Mouse (Mus musculus) common myeloid progenitor, adult 5-6 weeks (primary cell): ENCODE results near the gene Tuba4a. TPM values are rescaled to one million over a fixed set of nuclear protein-coding genes. Genes with fewer than 3 reads are reported as not detected.

ENCODE experiments used
- ATAC-seq: replicated peaks from 2 replicates; pipeline ENCODE4 v1.8.0; 2016; ENCODE audit warnings: low read depth, mild to moderate bottlenecking, moderate TSS enrichment, inconsistent platforms; ENCODE audit not compliant: poor library complexity, severe bottlenecking
- total RNA-seq: library from RNA; stranded (forward); fragments of 200-1000, 187-1606 nt; gene quantifications from 2 replicates; pipeline ENCODE4 v1.2.3, GENCODE M21; 2017

Tuba4a gene
- total RNA-seq, 1 experiment from 2014 or later, result 186 TPM

DNA sequence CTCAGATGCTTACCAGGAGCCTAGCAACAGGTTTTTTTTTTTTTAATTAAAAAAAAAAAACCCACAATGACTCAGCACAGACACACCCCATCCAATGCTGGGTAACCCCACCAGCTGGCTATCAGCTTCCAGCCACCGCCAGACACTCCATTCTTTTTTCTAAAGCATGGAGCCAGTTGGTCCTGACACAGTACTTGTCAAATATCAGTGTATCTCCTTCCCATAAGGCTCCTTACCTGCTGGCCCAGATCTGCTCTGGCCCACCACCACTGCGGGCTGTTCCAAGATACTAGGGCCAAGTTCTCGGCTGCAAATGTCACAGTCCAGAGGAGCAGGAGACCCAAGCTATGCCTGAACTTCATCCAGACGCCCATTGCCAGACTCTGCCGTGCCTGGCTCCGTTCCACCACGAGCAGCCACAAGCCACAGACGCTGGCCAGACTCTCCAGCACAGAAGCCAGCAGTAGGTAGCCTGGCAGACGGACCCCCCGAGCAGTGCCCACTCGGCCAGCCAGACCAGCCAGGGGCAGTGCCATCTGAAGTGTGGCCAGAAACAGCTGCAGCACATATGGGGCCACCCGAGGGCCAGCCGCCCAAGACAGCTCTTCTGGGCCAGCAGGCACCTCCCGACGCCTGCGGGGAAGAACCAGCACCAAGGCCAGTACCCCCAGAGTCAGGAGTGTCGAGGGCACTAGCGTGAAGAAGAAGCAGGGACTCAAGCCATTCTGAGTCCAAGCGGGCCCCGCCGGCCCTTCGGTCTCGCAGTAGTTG is 40.1 kb downstream of the Tuba4a start:
- peak; percentile 59 for ATAC-seq

DNA sequence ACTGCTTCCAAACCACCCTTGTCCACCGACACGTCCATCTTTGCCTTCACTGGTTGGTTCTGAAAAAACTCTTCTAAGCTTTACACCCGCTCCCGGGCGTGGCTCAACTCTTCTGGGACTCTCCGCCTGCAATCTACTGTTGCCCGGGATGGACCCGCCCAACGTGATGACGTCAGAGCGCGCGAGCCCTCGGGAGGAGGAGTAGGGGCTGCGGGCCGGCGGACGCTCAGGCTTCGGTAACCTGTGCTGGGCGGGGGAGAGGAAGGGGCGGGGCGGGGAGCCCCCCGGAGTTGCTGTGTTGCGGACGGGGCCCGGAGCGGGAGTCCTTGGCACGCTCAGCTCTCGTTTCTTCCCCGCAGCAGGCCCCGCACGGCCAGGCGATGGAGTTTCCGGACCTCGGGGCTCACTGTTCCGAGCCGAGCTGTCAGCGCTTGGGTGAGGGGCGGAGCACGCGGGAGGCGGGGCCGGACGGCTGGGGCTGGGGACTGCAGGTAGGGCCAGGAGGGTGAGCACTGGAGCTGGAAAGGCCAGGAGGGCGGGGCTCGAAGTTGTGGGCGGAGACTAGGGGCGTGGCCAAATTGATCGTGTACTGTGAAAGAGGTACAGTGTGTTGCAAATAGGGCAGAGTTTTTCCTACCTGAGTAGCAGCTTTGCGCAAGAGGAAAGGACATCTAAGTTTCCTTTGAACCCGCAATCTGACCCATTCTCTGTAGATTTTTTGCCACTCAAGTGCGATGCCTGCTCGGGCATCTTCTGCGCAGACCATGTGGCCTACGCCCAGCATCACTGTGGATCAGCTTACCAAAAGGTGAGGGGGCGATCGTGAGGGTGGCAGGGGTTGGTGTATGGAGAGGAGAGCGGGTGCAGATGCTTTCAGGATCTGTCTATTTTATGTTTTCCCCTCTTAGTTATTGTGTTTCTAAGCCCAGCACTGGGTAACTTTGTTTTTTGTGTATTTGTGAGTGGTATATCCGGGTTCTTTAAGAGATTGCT is 50.9 kb downstream of the Tuba4a start, which contains the start of gene Zfand2b:
TSS of gene Zfand2b (plus strand) at position 175 of the 993 bp plus-strand sequence.
- peak; percentile 94 for ATAC-seq

GRCm38 (mm10) chr1:75168093-75168471 is 51.6 kb downstream of the Tuba4a start:
- no peak for ATAC-seq

Other genes starting within 250 kb of the Tuba4a start
- 2.7 and 6.6 TPM in 2 replicates for gene Nhej1, start 94.7 kb downstream of the Tuba4a start, total RNA-seq
- gene Slc23a3, start 86.0 kb downstream of the Tuba4a start, total RNA-seq, result not detected in 2 replicates
- 37.0 and 38.3 TPM in 2 replicates for gene Cnppd1, start 77.2 kb downstream of the Tuba4a start, total RNA-seq
- gene Retreg2, start 77.1 kb downstream of the Tuba4a start, total RNA-seq, result 45.8 and 60.1 TPM in 2 replicates
- 12.7 and 21.8 TPM in 2 replicates for gene Zfand2b, start 51.2 kb downstream of the Tuba4a start, total RNA-seq
- 17.8 and 22.9 TPM in 2 replicates for gene Abcb6, start 39.5 kb downstream of the Tuba4a start, total RNA-seq
- 13.1 and 17.3 TPM in 2 replicates for gene Ankzf1, start 27.7 kb downstream of the Tuba4a start, total RNA-seq
- 6.8 and 8.5 TPM in 2 replicates for gene Atg9a, start 27.7 kb downstream of the Tuba4a start, total RNA-seq
- gene Glb1l, start 9.1 kb downstream of the Tuba4a start, total RNA-seq, result 7.5 and 13.1 TPM in 2 replicates
- gene Stk16, start 9.0 kb downstream of the Tuba4a start, total RNA-seq, result 60.9 and 92.2 TPM in 2 replicates
- 1.1 TPM in 1 of 2 replicates, not detected in the other for gene A630095N17Rik, start 12.2 kb upstream of the Tuba4a start, total RNA-seq
- 5.9 and 9.5 TPM in 2 replicates for gene Dnajb2, start 16.5 kb upstream of the Tuba4a start, total RNA-seq
- 0.14 TPM in 1 of 2 replicates, not detected in the other for gene Ptprn, start 44.6 kb upstream of the Tuba4a start, total RNA-seq
- not detected in 2 replicates for gene Resp18, start 58.5 kb upstream of the Tuba4a start, total RNA-seq
- gene Dnpep, start 98.1 kb upstream of the Tuba4a start, total RNA-seq, result 28.7 and 37.5 TPM in 2 replicates
- gene Des, start 140.5 kb upstream of the Tuba4a start, total RNA-seq, result not detected in 2 replicates
- gene Speg, start 155.4 kb upstream of the Tuba4a start, total RNA-seq, result not detected in 2 replicates
- gene Gmppa, start 216.1 kb upstream of the Tuba4a start, total RNA-seq, result 61.7 and 73.9 TPM in 2 replicates
- not detected in 2 replicates for gene Asic4, start 230.6 kb upstream of the Tuba4a start, total RNA-seq